Mouse (Mus musculus) ovary, postnatal 10 days (tissue): ENCODE results near the gene Guk1.

Experiments
- DNase-seq: peaks from one replicate; pipeline ENCODE4 v3.0.0; 2022; ENCODE audit warnings: low spot score

Gene Guk1

DNA sequence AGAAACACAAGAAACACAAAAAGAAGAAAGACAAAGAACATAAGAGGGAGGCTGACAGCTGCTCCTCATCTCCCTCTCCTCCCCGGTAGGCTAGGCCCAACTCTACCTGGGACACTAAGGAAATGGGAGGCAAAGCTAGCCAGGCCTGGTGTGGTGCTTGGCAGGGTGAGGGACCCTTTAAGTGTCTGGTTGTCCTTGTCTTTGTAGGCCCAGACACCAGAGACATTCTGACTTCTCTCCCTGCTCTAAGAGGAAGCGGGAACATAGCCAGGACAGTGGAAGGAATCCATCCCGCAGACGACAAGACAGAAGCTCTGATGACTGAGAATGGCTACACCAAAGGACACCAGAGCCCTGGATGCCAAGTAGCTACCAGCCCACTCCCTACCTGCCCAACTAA is 18.0 kb upstream of the Guk1 start:
- DNase-seq = no peak

DNA sequence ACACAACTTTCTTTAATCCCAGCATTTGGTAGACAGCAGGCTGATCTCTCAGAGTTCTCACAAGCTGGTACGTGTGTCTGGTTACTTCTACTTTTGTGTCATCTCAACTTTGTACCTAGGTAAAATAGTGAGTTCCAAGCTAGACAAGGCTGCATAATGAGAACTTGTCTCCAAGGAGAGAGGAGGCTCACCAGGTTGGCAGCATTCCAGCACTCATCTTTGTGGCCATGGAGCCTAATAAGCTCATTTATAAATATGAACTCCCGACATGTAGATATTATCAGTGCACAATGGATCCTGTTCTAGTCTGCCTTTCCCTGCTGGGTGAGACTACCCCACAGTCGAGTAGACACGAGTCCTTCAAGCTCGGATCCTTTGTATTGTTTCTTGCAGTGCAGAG is 17.6 kb upstream of the Guk1 start:
- no peak for DNase-seq

DNA sequence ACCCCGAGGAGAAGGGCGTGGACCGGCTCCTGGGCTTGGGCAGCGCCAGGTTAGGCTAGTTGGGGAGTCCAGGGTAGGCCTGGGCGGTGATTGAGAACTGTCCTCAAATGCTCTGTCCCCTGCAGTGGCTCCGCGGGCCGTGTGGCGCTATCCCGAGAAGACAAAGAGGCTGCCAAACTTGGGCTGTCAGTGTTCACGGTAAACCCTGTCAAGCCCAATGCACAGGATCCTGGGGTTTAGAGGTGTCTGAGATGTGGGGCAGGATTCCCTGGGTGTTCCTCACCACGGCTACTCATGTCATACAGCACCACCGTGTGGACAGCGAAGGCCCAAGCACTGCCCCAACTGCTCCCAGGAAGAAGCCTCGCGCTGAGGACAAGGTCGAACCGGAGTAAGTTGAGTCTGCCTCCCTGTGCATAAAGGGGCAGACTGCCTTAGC is 17.0 kb upstream of the Guk1 start:
- no peak for DNase-seq

DNA sequence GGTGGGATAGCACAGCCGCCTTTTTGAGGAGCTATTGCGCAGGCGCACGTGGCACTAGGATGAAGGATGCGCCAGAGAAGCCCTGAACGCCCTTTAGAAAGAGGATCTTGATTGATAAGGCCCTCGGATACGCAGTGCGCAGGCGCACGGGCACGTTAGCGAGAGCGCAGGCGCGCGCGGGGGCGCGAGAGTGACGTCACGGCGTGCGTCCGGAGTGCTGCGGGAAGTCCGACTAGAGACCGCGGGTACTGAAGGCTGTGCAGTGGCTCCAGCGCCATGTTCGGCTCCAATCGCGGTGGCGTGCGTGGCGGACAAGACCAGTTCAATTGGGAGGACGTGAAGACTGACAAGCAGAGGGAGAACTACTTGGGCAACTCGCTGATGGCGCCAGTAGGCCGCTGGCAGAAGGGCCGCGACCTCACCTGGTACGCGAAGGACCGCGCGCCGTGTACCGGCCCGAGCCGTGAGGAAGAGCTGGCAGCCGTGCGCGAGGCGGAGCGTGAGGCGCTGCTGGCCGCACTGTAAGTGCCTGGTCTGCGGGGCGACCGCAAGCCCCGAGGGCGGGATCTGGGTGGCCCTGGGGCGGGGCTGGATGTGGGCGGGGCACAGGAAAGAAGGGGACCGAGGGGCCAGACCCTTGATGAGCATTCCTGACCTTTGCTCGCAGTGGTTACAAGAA is 16.3 kb upstream of the Guk1 start, which contains the start of gene 2310033P09Rik:
Gene 2310033P09Rik, plus strand, starts transcription at position 169 of the 679 bp plus-strand sequence.
- DNase-seq = peak; percentile 84

DNA sequence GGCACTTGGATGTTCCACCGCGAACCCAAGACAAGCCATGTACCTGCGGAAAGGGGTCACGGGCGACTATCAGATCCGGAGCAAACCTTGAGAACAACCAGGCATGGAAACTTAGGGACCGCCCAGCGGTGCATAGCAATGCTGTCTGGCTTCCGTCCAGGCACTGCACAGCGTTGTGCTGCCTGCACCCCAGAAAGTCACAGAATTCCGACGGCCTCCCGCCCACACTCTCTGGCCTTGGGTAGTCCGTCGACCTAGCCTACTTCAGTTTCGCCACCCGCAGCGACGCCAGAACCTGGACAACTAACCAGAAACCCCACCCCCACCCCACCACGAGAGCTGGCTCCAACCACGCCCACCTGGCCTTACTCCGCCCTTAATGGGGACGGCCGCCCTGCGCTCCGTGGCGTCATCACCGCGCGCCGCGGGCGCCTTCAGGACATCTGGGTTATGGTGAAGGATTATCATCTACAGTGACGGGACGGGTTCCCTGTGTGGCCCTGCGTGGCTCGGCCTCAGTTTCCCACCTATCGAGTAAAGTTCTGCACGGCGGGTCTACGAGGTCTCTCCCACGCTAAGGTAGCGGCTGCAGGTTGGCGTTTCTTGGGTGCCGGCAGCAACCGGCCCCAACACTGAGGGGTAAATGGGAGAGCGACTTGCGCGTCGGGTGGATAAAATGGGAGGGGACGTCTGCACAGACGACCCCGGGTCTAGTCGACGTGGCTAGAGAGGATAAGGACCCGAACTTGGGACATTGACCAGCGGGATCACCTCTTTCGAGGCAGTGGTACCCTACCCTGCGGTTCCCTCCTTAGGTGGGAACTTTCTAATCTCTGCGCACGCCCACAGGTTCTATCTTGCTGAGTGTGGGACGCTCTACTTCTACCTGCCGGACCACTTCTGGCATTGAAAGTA is 10.3 kb upstream of the Guk1 start, which contains the start of gene Mrpl55:
Gene Mrpl55, plus strand, starts transcription at position 406 of the 915 bp plus-strand sequence.
- DNase-seq = peak; percentile 80

DNA sequence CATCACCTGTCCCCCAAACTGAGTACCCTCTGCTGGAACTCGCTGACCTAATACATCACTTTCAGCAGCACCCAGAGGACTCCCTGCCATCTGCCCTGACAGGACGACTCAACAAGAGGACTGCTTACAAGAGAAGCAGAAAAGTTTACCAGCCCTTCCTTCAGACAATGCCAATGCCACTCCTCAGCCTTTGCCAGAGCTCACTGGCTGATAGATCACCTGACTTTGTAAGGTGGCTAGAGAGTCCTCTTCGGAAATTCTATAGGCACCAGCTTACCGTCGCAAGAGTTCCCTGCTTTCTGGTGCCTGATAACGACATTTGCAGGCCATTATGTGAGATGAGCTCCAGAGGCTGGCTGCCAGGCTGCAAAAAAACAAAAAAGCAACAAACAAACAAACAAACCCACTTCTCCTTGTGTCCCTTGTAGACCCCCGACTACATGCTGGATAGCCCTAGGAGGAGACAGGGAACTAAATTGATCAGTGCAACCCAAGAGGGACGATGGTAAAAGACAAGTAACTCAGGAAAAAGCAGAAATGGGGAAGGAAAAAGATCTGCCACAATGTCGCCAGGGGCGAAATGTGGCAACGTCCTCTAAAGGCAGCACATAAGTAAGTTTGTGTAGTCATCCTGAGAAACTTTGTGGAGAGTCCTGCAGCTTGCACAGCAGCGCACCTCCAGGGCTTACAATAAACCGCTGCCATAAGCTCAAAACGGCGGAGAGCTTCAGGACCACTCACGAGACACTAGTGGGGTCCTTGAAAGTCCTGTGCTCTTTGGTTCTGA is 9.4 kb upstream of the Guk1 start:
- DNase-seq = no peak

DNA sequence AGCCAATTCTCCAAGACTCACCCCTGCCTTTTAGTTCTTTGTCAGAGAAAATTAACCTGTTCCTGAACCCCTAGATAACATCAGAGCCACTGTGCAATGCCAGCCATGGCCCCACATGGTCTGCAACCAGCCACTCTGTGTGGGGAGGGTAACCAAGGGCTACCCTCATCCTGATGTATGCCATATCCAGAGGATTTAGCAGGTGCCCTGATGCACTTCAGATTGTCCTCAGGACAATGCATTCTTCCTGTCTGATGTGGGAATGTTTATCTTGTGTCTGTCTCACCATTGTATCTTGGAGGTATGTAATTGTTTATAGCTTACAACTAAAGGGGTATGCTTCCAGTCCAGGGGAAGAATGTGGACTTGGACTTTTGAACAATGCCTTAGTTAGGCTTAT is 4.2 kb upstream of the Guk1 start:
- no peak for DNase-seq

DNA sequence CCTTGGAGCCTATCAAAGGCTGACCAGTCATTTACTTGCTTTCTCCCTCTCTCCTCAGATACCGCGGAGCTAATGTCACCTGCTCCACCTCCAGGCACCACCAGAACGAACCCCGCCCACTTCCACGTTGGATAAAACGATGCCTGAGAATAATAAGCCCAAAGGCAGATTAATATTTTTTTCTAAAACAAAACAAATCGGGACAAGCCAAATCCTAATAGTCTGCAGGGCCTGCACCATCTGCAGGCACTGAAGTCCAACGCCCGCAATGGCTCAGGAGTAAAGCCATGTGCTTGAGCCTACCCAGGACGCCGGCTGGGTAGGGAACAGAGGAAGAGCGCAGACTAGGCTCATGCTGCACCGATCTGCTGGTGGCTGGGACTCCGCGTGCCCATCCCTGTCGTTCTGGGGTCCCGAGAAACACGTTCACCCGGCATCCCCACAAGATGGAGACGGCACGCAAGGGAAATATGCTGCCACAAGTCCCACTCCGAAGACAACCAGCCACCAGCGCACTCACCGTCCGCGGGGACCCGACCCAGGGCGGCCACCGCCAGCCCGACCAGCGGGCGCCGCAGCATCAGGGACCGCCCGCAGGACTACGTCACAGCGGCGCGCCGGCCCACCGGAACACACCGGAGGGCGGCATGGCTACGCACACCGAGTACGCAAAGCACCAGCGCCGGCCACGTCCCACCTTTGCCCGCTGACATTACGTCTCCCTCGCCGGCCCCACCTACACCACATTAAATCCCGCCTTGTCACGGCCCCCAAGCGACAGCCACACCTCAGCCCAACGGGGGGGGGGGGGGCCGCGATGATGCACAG is 567 bp downstream of the Guk1 start:
- DNase-seq = peak; percentile 70

DNA sequence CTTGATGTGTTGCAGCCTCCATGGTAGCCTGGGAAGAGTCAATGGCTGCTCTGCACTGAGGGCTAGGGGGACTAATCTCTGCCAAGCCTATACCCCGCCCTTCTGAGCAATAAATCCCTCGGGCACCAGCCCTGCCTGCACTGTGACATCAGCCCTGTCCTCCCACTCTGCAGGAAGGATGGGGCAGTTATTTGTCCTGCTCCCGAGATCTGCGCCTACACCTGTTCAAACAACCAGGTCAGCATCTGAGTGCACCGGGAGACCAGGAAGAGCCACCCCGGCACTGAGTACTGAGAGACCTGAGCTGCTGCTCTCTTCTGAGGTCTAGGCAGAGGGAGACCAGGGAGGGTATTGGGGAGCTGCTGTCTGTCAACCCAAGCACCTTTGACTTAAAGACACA is 4.3 kb downstream of the Guk1 start:
- no peak for DNase-seq

DNA sequence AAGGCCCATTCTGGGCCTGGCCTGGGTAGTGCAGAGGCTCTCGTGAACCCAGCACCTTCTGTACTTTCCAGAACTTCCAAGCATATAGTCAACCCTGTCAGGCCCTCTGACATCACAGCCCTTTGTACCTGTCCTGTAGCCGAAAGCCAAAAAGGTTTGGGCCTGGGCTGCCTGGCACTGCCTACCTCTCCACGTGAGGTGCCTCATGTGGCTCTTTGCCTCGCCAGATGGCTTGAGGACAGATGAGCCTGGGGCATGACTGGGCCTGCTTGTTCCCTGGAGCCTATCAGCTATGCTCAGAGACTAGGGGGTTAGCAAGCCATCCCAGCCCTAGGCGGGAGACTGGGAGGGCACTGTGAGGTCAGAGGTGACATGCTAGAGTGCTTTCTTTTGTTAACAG is 6.5 kb downstream of the Guk1 start:
- no peak for DNase-seq

DNA sequence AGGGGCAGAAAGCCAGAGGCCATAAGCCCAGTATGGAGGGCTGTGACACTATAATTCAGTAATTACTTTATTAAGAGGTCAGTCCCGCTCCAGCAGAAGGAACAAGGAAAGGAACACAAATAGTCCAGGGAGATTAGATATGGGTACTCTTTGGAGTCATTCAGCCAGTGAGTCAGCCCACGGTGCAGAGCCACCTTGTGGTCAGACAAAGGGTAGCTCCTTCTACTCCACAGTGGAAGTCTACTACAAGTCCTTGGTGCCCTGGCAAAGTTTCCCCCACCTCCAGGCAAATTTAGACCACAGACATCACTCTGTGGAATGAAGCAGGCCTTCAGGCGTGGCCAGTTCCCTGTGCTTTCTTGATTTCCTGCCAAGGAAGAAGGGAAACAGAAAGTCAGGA is 8.2 kb downstream of the Guk1 start:
- DNase-seq = no peak

DNA sequence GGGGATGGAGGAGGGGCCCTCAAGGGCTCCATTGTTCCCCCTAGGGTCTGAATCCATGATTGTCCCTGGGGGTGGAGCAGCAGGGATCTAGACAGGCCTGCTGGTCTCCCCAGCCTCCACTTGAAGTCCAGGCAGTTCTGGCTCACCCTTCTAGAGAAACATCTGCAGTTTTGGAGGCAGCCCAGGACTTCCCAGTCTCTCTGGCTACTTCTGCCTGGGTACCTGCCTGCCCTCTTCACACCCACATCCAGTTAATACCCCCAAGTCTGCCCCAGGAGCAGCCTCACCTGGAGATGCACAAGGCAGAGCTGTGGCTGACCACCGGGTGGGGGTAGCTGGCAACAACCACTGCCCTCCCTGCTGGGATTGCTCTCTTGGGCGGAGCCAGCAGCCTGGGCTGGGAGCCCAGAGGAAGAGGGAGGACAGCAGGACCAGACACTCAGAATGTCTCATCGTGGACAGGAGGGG is 9.1 kb downstream of the Guk1 start, which contains the start of gene Gjc2:
Gene Gjc2, minus strand, starts transcription at position 350 of the 468 bp plus-strand sequence.
- DNase-seq = peak; percentile 60

DNA sequence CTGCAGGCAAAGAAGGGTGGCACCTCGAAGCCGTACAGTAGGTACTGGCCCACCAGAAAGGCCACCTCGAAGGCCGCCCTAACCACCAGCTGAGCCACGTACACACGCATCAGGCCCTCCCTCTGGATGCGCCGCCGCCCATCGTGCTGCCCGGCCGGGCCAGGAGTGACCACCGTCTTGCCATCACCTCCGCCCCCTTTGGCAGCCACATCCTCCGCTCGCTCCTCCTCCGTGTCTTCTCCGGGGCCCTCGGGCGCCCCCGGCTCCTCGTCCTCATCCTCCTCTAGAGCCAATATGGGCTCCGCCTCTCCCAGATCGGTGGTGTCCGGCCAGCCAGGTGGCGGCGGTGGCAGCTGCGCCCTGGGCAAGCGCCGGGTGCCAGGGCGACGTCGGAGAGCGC is 15.1 kb downstream of the Guk1 start:
- DNase-seq = no peak

DNA sequence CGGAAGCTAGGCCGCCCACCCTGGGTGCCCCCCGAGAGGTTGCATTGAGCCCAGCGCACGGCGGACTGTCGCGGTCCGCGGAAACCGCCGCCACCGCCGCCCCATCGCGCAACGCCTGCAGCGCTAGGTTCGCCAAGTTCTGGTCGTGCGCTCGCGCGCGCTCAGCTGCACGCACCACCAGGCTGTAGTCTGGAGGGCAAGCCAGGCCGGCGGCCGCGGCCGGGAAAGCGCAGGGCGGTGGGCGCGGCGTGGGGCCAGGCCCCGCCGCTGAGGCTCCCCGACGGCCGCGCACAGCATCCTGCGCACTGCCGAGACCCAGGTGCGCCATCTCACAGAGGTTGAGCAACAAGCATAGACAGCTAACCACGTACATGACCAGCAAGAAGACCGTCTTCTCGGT is 15.5 kb downstream of the Guk1 start:
- no peak for DNase-seq

DNA sequence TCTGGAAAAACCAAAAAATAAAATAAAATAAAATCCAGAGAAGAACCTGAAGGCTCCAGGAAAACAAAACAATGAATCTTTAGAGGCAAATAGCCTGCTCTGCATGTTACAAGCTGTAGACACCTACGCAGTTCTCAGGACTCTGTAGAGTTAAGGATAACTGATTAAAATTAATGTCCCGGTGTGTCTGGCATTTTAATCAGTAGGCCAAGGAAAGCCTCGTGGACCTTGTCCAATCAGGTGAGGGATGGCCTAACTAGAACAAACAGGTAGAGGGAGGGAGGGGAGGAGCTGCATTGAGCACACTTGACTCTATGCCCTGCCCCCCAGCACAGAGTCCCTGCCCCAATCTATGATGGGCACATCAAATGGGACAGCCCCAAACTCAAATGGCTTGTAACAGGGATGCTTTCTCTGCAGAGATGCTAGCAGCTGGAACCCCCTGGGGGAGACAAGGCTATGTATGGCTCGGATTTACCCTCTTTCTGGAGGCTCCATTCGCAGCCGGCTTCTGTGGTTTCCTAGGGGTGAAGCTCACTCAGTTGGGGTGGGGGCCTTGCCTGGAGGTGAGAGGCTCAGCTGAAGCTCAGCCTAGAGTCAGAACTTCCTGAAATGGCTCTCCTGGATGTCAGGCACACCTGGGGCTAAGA is 17.7 kb downstream of the Guk1 start:
- no peak for DNase-seq

DNA sequence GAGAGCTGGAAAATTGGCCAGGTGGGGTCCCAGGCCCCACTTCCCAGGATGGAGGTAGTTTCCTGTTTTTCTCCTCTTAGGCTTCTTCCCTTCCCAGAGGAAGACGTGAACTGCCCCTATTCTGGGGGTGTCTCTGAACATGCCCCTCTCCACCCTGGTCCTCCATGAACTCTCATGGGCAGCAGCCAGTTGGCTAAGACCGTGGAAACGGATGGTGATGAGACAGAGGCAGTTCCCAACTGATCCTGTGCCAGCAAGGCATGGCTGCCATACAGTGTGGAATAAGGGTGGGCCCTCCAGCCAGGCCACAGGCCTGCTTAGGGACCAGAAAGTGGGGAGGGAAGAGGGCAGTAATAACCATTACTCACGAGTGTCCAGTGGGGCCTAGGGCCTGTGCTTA is 21.5 kb downstream of the Guk1 start:
- DNase-seq = no peak

DNA sequence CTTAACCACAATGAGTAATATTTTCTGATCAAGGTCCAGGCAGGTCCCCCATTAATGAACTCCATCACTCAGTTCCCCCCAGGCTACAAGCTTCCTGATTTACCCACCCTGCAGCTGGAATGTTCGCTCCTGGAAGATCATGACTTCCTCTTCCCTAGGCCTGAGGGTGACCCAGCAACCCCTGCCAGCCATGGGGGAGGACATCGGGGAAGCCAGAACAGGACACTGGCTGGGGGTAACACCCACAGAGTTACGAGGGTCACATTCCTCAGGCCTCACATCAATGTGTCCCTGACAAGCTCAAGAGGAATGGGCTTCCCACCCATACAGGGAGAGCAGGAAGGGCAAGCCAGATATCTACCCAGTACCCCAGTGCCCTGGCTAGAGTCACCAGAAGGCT is 22.2 kb downstream of the Guk1 start:
- no peak for DNase-seq

DNA sequence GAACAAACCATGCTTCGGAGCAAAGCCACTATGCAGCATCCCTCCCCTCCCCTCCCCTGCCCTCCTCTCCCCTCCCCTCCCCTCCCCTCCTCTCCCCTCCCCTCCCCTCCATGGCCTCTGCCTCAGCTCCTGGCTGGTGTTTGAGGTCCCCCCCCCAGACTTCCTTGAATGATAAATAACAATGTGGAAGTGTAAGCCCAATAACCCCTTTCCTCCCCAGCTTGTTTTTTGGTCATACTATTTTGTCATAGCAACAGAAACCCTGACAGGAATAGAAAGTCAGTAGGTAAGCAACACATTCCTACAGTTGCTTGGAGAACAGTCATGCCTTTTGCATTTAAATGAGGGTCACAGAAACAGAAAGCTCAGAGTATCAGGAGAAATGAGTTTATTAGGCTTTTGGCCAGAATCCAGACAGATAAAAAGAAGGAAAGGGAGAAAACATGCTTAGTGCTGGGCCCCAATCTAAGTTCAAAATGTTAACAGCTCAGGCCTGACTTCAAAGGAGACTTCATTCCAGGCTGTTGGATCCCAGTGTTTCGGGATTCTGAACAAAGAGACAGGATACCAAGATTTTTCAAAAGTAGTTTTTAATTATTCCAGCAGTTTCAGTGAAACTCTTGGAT is 26.3 kb downstream of the Guk1 start:
- no peak for DNase-seq

DNA sequence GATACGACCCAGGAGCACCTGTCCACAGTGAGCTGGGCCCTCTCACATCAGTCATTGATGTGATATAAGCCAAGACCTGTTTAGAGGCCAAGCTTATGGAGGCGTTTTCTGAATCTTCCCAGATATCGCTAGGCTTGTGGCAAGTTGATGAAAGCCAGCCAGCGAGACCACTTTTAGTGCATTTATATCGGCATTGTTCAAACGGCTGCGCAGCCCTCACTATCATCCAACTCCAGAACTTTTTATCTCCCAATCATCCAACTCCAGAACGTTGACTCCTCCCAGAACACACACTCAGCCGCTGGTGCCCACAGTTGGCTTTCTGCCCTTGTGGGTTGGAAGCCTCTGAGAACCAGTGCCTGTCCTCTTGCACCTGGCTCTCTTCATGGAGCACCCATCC is 27.6 kb downstream of the Guk1 start:
- DNase-seq = no peak
